Mouse (Mus musculus): ENCODE data around the gene Ube2d2b. TPM values are rescaled to one million over a fixed set of nuclear protein-coding genes. Genes with fewer than 3 reads are reported as not detected.

The Ube2d2b gene
- polyA plus RNA-seq (2014; fragmentation: Nextera tagmentation; extraction: Ambion mirVana), result 0.47 TPM in 1 of 2 replicates, not detected in the other

- DNase-seq (ENCODE audit: low spot score) (no peak), ATAC-seq (ENCODE audit: low read depth) (no peak)
- Histone ChIP-seq H3K4me1 (ENCODE audit: control insufficient read depth, insufficient read depth, low read length) (no peaks in the 10 kb centered on the region), H3K9me3 (ENCODE audit: control insufficient read depth, low read length) (peaks cover 12% of the 10 kb centered on the region), H3K27me3 (replicated peaks; ENCODE audit: control insufficient read depth, insufficient read depth, low read length) (no peaks in the 10 kb centered on the region), H3K9ac (ENCODE audit: low read depth, low read length) (no peak within 1 kb of the TSS), H3K4me2 (ENCODE audit: low read depth, low read length) (no peak within 1 kb of the TSS), H3K27ac (replicated peaks; ENCODE audit: low read depth, low read length) (no peak within 1 kb of the TSS), H3K4me3 (ENCODE audit: low read depth, low read length) (no peak within 1 kb of the TSS), H3K36me3 (ENCODE audit: control insufficient read depth, insufficient read depth, low read length) (peaks cover 13% of the 10 kb centered on the region)
- 97% methylated on average over 17 of the region's 22 CpGs for WGBS
These were observed at the start of gene Ube2d2b for GRCm38 (mm10) chr5:107829998-107830560. Gene Ube2d2b, plus strand, starts transcription at chr5:107830099.

- WGBS, result 86% methylated on average over 1 of the region's 1 CpGs
- DNase-seq (ENCODE audit: low spot score) (no peak), ATAC-seq (ENCODE audit: low read depth) (no peak)
- Histone ChIP-seq H3K9me3 (ENCODE audit: control insufficient read depth, low read length) (no peaks in the 10 kb centered on the region), H3K4me3 (ENCODE audit: low read depth, low read length) (no peak overlapping the region), H3K27ac (replicated peaks; ENCODE audit: low read depth, low read length) (no peak overlapping the region), H3K27me3 (replicated peaks; ENCODE audit: control insufficient read depth, insufficient read depth, low read length) (no peaks in the 10 kb centered on the region), H3K4me2 (ENCODE audit: low read depth, low read length) (no peak overlapping the region), H3K4me1 (ENCODE audit: control insufficient read depth, insufficient read depth, low read length) (no peaks in the 10 kb centered on the region), H3K36me3 (ENCODE audit: control insufficient read depth, insufficient read depth, low read length) (peaks cover 15% of the 10 kb centered on the region), H3K9ac (ENCODE audit: low read depth, low read length) (no peak overlapping the region)
These were observed 47.5 kb upstream of the Ube2d2b start for GRCm38 (mm10) chr5:107782360-107782759.

- Histone ChIP-seq H3K9ac (ENCODE audit: low read depth, low read length) (no peak overlapping the region), H3K9me3 (ENCODE audit: control insufficient read depth, low read length) (no peaks in the 10 kb centered on the region), H3K4me2 (ENCODE audit: low read depth, low read length) (no peak overlapping the region), H3K4me3 (ENCODE audit: low read depth, low read length) (no peak overlapping the region), H3K27ac (replicated peaks; ENCODE audit: low read depth, low read length) (no peak overlapping the region), H3K27me3 (replicated peaks; ENCODE audit: control insufficient read depth, insufficient read depth, low read length) (no peaks in the 10 kb centered on the region), H3K36me3 (ENCODE audit: control insufficient read depth, insufficient read depth, low read length) (peaks cover 20% of the 10 kb centered on the region), H3K4me1 (ENCODE audit: control insufficient read depth, insufficient read depth, low read length) (no peaks in the 10 kb centered on the region)
- WGBS, result 86% methylated on average over 6 of the region's 7 CpGs
- DNase-seq (ENCODE audit: low spot score), result no peak
- ATAC-seq (ENCODE audit: low read depth), result no peak
These were observed 42.0 kb upstream of the Ube2d2b start for GRCm38 (mm10) chr5:107787682-107788443.

GRCm38 (mm10) chr5:107789492-107789891 lies 40.4 kb upstream of the Ube2d2b start:
- 74% methylated on average over 5 of the region's 5 CpGs for whole genome bisulfite sequencing
- Histone ChIP-seq H3K4me2 (ENCODE audit: low read depth, low read length) (no peak overlapping the region), H3K4me1 (ENCODE audit: control insufficient read depth, insufficient read depth, low read length) (no peaks in the 10 kb centered on the region), H3K9me3 (ENCODE audit: control insufficient read depth, low read length) (no peaks in the 10 kb centered on the region), H3K9ac (ENCODE audit: low read depth, low read length) (no peak overlapping the region), H3K36me3 (ENCODE audit: control insufficient read depth, insufficient read depth, low read length) (peaks cover 20% of the 10 kb centered on the region), H3K27me3 (replicated peaks; ENCODE audit: control insufficient read depth, insufficient read depth, low read length) (no peaks in the 10 kb centered on the region), H3K4me3 (ENCODE audit: low read depth, low read length) (no peak overlapping the region), H3K27ac (replicated peaks; ENCODE audit: low read depth, low read length) (no peak overlapping the region)
- no peak for ATAC-seq (ENCODE audit: low read depth)
- DNase-seq (ENCODE audit: low spot score), result peak; percentile 36

- Histone ChIP-seq H3K4me1 (ENCODE audit: control insufficient read depth, insufficient read depth, low read length) (no peaks in the 10 kb centered on the region), H3K9ac (ENCODE audit: low read depth, low read length) (no peak overlapping the region), H3K27ac (replicated peaks; ENCODE audit: low read depth, low read length) (no peak overlapping the region), H3K4me3 (ENCODE audit: low read depth, low read length) (no peak overlapping the region), H3K27me3 (replicated peaks; ENCODE audit: control insufficient read depth, insufficient read depth, low read length) (no peaks in the 10 kb centered on the region), H3K9me3 (ENCODE audit: control insufficient read depth, low read length) (no peaks in the 10 kb centered on the region), H3K36me3 (ENCODE audit: control insufficient read depth, insufficient read depth, low read length) (peaks cover 17% of the 10 kb centered on the region; the same call in 1 of the 2 replicates), H3K4me2 (ENCODE audit: low read depth, low read length) (no peak overlapping the region)
- DNase-seq (ENCODE audit: low spot score), result no peak
- WGBS, result 91% methylated on average over 2 of the region's 2 CpGs
- no peak for ATAC-seq (ENCODE audit: low read depth)
These were observed 37.9 kb upstream of the Ube2d2b start for GRCm38 (mm10) chr5:107791966-107792365.

- WGBS, result 88% methylated on average over 3 of the region's 3 CpGs
- Histone ChIP-seq H3K27ac (replicated peaks; ENCODE audit: low read depth, low read length) (no peak overlapping the region), H3K27me3 (replicated peaks; ENCODE audit: control insufficient read depth, insufficient read depth, low read length) (no peaks in the 10 kb centered on the region), H3K36me3 (ENCODE audit: control insufficient read depth, insufficient read depth, low read length) (peaks cover 16% of the 10 kb centered on the region; the same call in 1 of the 2 replicates), H3K4me2 (ENCODE audit: low read depth, low read length) (no peak overlapping the region), H3K9me3 (ENCODE audit: control insufficient read depth, low read length) (no peaks in the 10 kb centered on the region), H3K9ac (ENCODE audit: low read depth, low read length) (no peak overlapping the region), H3K4me1 (ENCODE audit: control insufficient read depth, insufficient read depth, low read length) (no peaks in the 10 kb centered on the region), H3K4me3 (ENCODE audit: low read depth, low read length) (no peak overlapping the region)
- no peak for ATAC-seq (ENCODE audit: low read depth)
- DNase-seq (ENCODE audit: low spot score), result no peak
These were observed 37.4 kb upstream of the Ube2d2b start for GRCm38 (mm10) chr5:107792516-107792915.

- Histone ChIP-seq H3K9ac (ENCODE audit: low read depth, low read length) (no peak overlapping the region), H3K27me3 (replicated peaks; ENCODE audit: control insufficient read depth, insufficient read depth, low read length) (no peaks in the 10 kb centered on the region), H3K9me3 (ENCODE audit: control insufficient read depth, low read length) (no peaks in the 10 kb centered on the region), H3K4me3 (ENCODE audit: low read depth, low read length) (no peak overlapping the region), H3K4me2 (ENCODE audit: low read depth, low read length) (no peak overlapping the region), H3K27ac (replicated peaks; ENCODE audit: low read depth, low read length) (no peak overlapping the region), H3K36me3 (ENCODE audit: control insufficient read depth, insufficient read depth, low read length) (peaks cover 20% of the 10 kb centered on the region; the same call in 1 of the 2 replicates), H3K4me1 (ENCODE audit: control insufficient read depth, insufficient read depth, low read length) (no peaks in the 10 kb centered on the region)
- DNase-seq (ENCODE audit: low spot score) (peak; percentile 70), ATAC-seq (ENCODE audit: low read depth) (peak; percentile 70; the same call in 1 of the 2 replicates)
- WGBS, result 21% methylated on average over 3 of the region's 3 CpGs
These were observed 36.6 kb upstream of the Ube2d2b start for GRCm38 (mm10) chr5:107793258-107793657.

- Histone ChIP-seq H3K36me3 (ENCODE audit: control insufficient read depth, insufficient read depth, low read length) (peaks cover 20% of the 10 kb centered on the region; the same call in 1 of the 2 replicates), H3K4me3 (ENCODE audit: low read depth, low read length) (no peak overlapping the region), H3K27ac (replicated peaks; ENCODE audit: low read depth, low read length) (no peak overlapping the region), H3K27me3 (replicated peaks; ENCODE audit: control insufficient read depth, insufficient read depth, low read length) (no peaks in the 10 kb centered on the region), H3K4me1 (ENCODE audit: control insufficient read depth, insufficient read depth, low read length) (no peaks in the 10 kb centered on the region), H3K4me2 (ENCODE audit: low read depth, low read length) (no peak overlapping the region), H3K9ac (ENCODE audit: low read depth, low read length) (no peak overlapping the region), H3K9me3 (ENCODE audit: control insufficient read depth, low read length) (no peaks in the 10 kb centered on the region)
- 48% methylated on average over 2 of the region's 2 CpGs for WGBS
- DNase-seq (ENCODE audit: low spot score) (peak; percentile 28), ATAC-seq (ENCODE audit: low read depth) (no peak)
These were observed 36.0 kb upstream of the Ube2d2b start for GRCm38 (mm10) chr5:107793927-107794326.

Measured in embryonic facial prominence, embryonic 14.5 days (tissue).